Mouse (Mus musculus) 416B (cell line): ENCODE results near the gene Ifit1bl2.
"Not testable (repeated sequence)": the region's sequence is repeated elsewhere in the genome, so short reads cannot be mapped to it uniquely, and the experiment has no call there.

Source experiments
- DNase-seq: peaks from one replicate; pipeline ENCODE4 v3.0.0; 2011; ENCODE audit warnings: low read depth

Ifit1bl2 gene

GRCm38 (mm10) chr19:34610118-34610517 is 30.4 kb downstream of the Ifit1bl2 start:
- DNase-seq = not testable (repeated sequence)

GRCm38 (mm10) chr19:34607237-34608051 is 33.1 kb downstream of the Ifit1bl2 start, which contains the start of gene Ifit3b:
Gene Ifit3b, plus strand, starts transcription at chr19:34607970.
- DNase-seq = not testable (repeated sequence)

GRCm38 (mm10) chr19:34605472-34605871 is 35.1 kb downstream of the Ifit1bl2 start:
- DNase-seq = no peak

- DNase-seq = peak; percentile 44
Observed at GRCm38 (mm10) chr19:34601888-34602287, 38.7 kb downstream of the Ifit1bl2 start, which contains the start of gene Ifit1bl1. Gene Ifit1bl1, minus strand, starts transcription at chr19:34601956.

DNA sequence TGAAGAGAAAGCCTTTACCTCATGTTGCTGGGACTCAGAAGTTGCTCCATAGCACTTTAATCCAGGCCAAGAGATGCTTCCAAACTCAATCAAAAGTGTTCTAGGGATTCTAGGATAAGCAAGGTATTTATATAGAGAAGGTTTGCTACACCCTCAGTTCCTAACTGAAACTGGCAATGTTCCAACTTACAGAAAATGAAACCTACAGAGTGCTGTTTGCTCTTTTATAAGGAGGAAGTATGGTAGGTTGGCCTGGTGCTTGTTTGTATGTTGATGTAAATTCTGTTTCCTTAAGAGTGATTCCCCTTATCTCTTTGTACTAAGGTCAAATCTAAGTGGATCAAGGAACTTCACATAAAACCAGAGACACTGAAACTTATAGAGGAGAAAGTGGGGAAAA is 41.3 kb downstream of the Ifit1bl2 start:
- peak; percentile 26 for DNase-seq

DNA sequence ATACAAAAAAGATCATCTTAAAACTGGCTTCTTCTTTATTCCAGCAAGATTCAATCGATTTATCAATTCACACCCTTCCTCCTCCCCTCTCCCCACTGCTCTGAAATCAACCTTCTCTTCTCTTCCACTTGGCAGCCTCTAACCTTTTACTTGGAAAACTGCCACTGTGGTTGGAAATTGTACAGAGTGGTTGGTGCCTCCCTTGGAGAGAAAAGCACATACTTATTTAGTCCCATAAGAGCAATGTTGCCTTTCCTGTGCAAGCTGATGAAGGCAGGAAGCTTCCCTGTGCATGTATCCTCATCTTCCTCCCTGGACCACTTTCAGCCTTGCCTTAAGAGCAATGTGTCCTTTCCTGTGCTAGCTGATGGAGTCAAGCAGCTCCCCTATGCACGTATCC is 42.2 kb downstream of the Ifit1bl2 start:
- no peak for DNase-seq

DNA sequence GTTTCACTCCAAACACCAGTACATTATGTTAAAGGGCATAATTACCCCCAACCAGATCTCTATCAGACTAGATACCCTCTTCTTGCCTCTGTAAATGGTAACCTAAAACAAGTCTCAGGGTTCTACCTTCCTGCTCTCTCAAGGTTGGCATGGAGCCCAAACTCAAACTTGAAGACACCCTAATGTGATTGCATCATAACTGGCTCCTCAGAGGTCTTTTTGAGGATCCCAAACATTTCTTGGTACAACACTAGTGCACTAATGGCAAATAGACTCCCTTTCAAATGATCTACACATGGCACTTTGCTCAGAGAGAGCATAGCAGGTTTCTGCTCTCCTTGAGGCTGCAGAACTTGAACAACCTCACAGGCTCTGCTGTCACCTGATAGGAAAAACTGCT is 43.7 kb downstream of the Ifit1bl2 start:
- DNase-seq = peak; percentile 18

GRCm38 (mm10) chr19:34594523-34594922 is 46.0 kb downstream of the Ifit1bl2 start:
- DNase-seq = not testable (repeated sequence)

DNA sequence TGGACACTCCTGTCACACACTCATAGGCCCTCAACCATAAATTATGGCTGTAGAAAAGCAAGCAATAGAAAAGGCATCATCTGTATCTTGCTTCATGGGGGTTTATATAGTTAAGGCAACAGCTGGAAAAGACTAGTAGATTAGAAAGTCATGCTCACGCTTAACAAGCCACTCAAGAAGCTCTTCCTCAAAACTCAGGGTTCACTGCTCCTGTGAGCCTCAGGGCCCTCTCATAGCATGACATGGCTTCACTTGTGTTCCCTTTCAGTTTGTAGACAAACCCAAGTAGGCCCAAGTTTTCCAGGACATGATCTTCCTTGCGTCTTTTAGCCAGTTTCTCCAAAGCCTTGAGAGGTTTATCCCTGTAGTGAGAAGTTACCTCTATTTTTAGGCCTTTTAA is 47.1 kb downstream of the Ifit1bl2 start:
- no peak for DNase-seq

DNA sequence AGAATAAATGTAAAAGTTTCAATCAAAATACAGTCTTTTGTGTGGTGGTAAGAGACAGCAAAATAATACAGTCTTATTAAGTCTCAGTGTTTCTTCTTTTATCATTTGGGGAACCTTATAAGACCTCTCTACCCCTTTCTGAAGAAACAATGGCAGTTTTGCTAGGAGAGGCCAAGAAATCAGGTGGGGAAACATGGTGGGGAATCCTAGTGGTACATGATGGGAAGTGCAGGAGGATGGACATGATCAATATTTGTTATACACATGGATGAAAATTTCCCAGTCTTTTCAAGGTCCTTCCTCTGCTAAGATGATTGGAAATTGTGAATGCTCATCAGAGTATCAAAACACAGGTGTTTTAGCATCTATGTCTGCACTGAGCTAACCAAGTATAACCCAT is 51.6 kb downstream of the Ifit1bl2 start:
- DNase-seq = no peak

DNA sequence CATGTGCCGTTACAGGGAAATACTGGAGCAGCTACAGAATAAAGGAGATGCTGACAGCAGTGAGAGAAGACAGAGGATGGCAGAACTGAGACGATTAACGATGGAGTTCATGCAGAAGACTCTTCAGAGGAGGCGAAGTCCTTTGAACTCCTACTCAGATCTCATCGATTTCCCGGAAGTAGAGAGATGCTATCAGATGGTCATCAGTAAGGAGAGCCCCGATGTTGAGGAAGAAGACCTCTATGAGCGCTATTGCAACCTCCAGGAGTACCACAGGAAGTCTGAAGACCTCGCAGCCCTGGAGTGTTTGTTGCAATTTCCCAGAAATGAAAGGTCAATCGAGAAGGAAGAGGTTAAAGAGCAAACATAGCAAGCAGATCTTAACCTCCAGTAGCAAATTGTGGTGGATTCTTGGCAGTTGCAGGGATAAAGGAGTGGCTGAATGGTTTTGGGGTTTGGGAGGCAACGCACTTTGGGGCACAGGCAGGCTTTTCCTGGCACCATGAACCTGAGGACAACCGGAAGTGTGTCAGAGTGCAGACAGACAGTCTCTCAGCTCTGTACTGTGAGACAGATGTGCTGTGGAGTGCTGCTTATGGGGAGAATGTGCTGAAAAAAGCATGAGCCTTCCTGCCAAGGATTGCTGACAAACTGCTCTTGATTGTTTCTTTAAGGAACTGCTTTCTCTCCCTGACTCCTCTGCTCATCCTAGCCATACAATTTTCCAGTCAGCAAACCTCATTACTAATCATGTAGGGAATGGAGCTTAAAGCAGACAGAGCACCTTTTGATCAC is 52.4 kb downstream of the Ifit1bl2 start:
- not testable (repeated sequence) for DNase-seq

- not testable (repeated sequence) for DNase-seq
Observed at GRCm38 (mm10) chr19:34585740-34586458, 54.6 kb downstream of the Ifit1bl2 start.

DNA sequence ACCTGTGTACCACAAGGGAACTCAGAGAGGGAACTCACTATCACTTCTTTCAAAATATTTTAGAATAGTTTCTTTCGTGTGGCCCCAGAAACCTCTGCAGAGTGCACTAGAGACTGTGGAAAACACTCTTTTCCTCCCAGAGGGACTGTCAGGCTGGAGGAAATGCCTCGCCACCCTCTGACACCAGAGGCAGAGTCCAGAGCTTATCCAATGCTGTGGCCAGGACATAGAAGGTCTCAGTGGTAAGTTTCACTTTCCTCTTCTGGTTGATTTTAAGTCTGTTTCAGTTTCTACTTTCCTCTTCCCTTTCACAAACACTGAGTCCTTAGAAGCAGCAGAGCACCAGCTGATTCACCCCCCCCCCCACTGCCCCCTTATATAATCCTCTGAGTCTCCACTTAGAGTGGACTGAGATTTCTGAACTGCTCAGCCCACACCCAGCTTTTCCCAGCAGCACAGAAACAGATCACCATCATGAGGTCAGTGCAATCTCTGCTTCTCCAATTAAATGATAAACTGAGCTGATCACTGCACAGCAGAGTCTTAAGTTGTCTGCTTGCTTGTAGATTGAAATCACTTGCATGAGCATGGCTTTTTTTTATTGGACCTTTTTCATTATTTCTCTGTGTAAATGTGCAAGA is 57.3 kb downstream of the Ifit1bl2 start, which contains the start of gene Ifit3:
Gene Ifit3 (plus strand): TSS at position 406 of the 641 bp plus-strand sequence.
- not testable (repeated sequence) for DNase-seq

DNA sequence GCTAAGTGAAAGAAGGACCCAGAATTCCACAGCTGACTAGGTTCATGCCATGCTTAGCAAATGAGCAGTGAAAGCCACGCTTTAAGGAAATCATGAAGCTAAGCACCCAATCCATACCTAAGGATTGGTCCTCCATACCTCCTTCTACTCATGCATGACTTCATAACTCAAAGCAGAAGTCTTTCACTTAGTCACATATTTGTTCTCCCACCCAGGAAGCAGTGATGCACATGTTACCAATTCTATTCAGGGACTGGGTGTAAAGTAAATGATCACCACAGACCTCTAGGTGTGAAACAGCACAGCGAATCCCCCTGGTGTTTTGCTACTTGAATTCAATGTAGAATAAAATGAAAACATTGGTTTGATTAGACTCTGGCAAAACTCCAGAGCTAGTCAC is 57.8 kb downstream of the Ifit1bl2 start:
- DNase-seq = not testable (repeated sequence)

DNA sequence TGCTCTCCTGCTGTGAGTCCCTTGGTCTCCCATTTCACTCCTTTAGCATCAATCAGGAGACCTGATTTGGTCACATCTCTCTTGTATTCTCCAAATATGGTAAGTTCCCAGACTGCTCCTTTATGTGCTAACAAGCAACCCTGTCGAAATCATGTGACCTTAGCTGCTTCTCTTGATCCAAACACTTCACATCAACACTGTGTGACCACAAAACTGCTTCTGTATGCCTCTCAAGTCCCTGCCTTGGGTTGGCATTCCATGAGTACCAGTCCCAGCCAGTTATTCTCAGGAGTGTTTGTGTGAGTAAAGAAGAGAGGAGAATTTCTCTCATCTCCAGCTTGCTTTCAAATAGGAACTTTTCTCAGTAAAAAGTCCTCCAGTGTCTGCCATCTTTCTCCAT is 63.4 kb downstream of the Ifit1bl2 start:
- no peak for DNase-seq

DNA sequence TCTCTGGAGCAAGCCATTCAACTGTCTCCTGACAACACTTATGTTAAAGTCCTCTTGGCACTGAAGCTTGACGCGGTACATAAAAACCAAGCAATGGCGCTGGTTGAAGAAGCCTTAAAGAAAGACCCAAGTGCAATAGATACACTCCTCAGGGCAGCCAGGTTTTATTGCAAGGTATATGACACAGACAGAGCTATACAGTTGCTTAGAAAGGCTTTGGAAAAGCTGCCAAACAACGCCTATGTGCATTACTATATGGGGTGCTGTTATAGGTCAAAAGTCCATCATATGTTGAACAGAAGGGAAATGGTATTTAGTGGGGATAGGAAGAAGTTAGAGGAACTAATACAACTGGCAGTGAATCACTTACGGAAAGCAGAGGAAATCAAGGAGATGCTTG is 66.9 kb downstream of the Ifit1bl2 start:
- DNase-seq = no peak

- no peak for DNase-seq
Observed at GRCm38 (mm10) chr19:34571080-34571479, 69.5 kb downstream of the Ifit1bl2 start.

DNA sequence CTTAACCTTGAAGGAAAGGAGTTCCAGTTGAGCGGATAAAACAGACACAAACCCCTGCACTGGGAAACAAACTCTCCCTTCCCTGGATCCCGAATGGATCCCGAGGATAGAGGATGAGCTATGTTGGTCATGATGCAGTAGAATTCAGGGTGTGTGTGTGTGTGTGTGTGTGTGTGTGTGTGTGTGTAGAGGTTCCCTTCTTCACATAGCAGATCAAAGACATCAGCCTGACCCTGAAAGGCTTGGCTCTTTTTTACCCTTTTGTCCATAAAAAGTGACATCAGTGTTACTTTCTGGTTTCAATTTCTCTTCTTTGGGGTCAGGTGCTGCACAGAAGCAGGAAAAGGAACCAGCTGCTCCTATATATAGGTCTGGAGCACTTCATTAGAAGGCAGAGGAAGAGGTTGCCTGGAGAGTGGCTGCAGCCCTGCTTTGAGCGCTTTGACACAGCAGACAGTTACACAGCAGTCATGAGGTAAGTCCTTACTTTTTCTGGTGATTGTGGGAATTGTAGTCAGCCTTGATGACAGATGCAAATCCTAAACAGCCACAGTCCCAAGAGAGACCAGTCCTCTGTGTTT is 70.6 kb downstream of the Ifit1bl2 start:
- no peak for DNase-seq

- no peak for DNase-seq
Observed at GRCm38 (mm10) chr19:34568988-34569895, 71.3 kb downstream of the Ifit1bl2 start.
